Mouse (Mus musculus): Measurements from ENCODE around the gene B4galt3.

GRCm38 (mm10) chr1:171295063-171295402 lies 24.9 kb downstream of the B4galt3 start:
- no peak for TF ChIP-seq CTCF (IDR thresholded peaks at IDR 0.05; ENCODE audit: low read depth, low read length)
- TF ChIP-seq POLR2A (IDR thresholded peaks at IDR 0.05; ENCODE audit: insufficient read depth, low read length), result no peak
- no peak for TF ChIP-seq EP300 (IDR thresholded peaks at IDR 0.05; ENCODE audit: insufficient read depth, low read depth, low read length)
